Mouse (Mus musculus) intestine, embryonic 15.5 days (tissue): ENCODE results near the gene Sct. TPM values are rescaled to one million over a fixed set of nuclear protein-coding genes. Genes with fewer than 3 reads are reported as not detected.

ENCODE experiments used
- ATAC-seq: fragments of 200-750 bp; cut with Nextera tagmentation; 2 replicates; pipeline ENCODE4 v1.8.0; 2017; ENCODE audit warnings: moderate TSS enrichment, moderate library complexity
- H3K27ac ChIP-seq: fragments of 300-500 bp; sonication (generic); 2 replicates; pipeline ENCODE4 v1.5.1; 2015; ENCODE audit warnings: mild to moderate bottlenecking, inconsistent platforms
- H3K27me3 ChIP-seq: fragments of 300-500 bp; sonication (generic); replicated peaks from 2 replicates; pipeline ENCODE4 v1.6.1; 2015; ENCODE audit warnings: inconsistent platforms
- H3K36me3 ChIP-seq: fragments of 300-500 bp; sonication (generic); 2 replicates; pipeline ENCODE4 v1.6.1; 2015; ENCODE audit warnings: inconsistent platforms
- H3K4me1 ChIP-seq: fragments of 300-500 bp; sonication (generic); replicated peaks from 2 replicates; pipeline ENCODE4 v1.6.1; 2015; ENCODE audit warnings: inconsistent platforms
- H3K4me2 ChIP-seq: fragments of 300-500 bp; sonication (generic); replicated peaks from 2 replicates; pipeline ENCODE4 v1.6.1; 2015; ENCODE audit warnings: mild to moderate bottlenecking, inconsistent platforms
- H3K4me3 ChIP-seq: fragments of 300-500 bp; sonication (generic); replicated peaks from 2 replicates; pipeline ENCODE4 v1.5.1; 2015; ENCODE audit warnings: inconsistent platforms
- H3K9ac ChIP-seq: fragments of 300-500 bp; sonication (generic); 2 replicates; pipeline ENCODE4 v1.6.1; 2015; ENCODE audit warnings: inconsistent platforms
- H3K9me3 ChIP-seq: fragments of 300-500 bp; sonication (generic); 2 replicates; pipeline ENCODE4 v1.6.1; 2016; ENCODE audit warnings: inconsistent platforms
- WGBS: fragments of 180-500 bp; shearing (Covaris S2); methylation state at CpG from one replicate; pipeline ENCODE4 v1.1.7; 2015; 5-methylcytosine and 5-hydroxymethylcytosine counted together
- polyA plus RNA-seq: library from polyadenylated mRNA; unstranded; fragments of >200 nt; fragmentation: Nextera tagmentation; extraction: Ambion mirVana; gene quantifications from 2 replicates; pipeline ENCODE4 v1.2.1, GENCODE M21; 2015

The Sct gene
- polyA plus RNA-seq, 1 experiment from 2014 or later, result 203 TPM

GRCm38 (mm10) chr7:141302702-141303268, 23.9 kb upstream of the Sct start:
- Histone ChIP-seq H3K4me3 (no peak overlapping the region), H3K36me3 (peaks cover 45% of the 10 kb centered on the region), H3K9me3 (no peaks in the 10 kb centered on the region; the same call in 1 of the 2 replicates), H3K27me3 (no peaks in the 10 kb centered on the region), H3K27ac (no peak overlapping the region), H3K9ac (no peak overlapping the region), H3K4me1 (no peaks in the 10 kb centered on the region), H3K4me2 (no peak overlapping the region)
- 85% methylated on average over 1 of the region's 1 CpGs for WGBS
- no peak for ATAC-seq

GRCm38 (mm10) chr7:141301386-141301785, 22.5 kb upstream of the Sct start:
- H3K4me3 ChIP-seq, result no peak overlapping the region
- H3K9ac ChIP-seq, result no peak overlapping the region
- H3K36me3 ChIP-seq, result peaks cover 39% of the 10 kb centered on the region
- H3K9me3 ChIP-seq, result no peaks in the 10 kb centered on the region; the same call in 1 of the 2 replicates
- ATAC-seq, result no peak
- H3K4me2 ChIP-seq, result no peak overlapping the region
- 96% methylated on average over 9 of the region's 9 CpGs for WGBS
- H3K27ac ChIP-seq, result no peak overlapping the region
- no peaks in the 10 kb centered on the region for H3K4me1 ChIP-seq
- H3K27me3 ChIP-seq, result no peaks in the 10 kb centered on the region

GRCm38 (mm10) chr7:141299175-141299574, 20.2 kb upstream of the Sct start:
- WGBS, result 94% methylated on average over 8 of the region's 8 CpGs
- H3K4me2 ChIP-seq, result no peak overlapping the region
- H3K9ac ChIP-seq, result no peak overlapping the region
- peaks cover 20% of the 10 kb centered on the region for H3K36me3 ChIP-seq
- H3K27ac ChIP-seq, result no peak overlapping the region
- peaks cover 15% of the 10 kb centered on the region for H3K27me3 ChIP-seq
- no peak overlapping the region for H3K4me3 ChIP-seq
- H3K9me3 ChIP-seq, result no peaks in the 10 kb centered on the region
- no peak for ATAC-seq
- H3K4me1 ChIP-seq, result peaks cover 5% of the 10 kb centered on the region

GRCm38 (mm10) chr7:141297926-141298650, 19.2 kb upstream of the Sct start:
- ATAC-seq, result no peak
- Histone ChIP-seq H3K27ac (no peak overlapping the region), H3K4me2 (no peak overlapping the region), H3K4me3 (no peak overlapping the region), H3K9ac (no peak overlapping the region), H3K36me3 (peaks cover 14% of the 10 kb centered on the region), H3K4me1 (peaks cover 13% of the 10 kb centered on the region), H3K9me3 (no peaks in the 10 kb centered on the region), H3K27me3 (peaks cover 26% of the 10 kb centered on the region)
- WGBS, result 81% methylated on average over 3 of the region's 3 CpGs

GRCm38 (mm10) chr7:141294479-141294878, 15.5 kb upstream of the Sct start:
- Histone ChIP-seq H3K27me3 (peaks cover 50% of the 10 kb centered on the region), H3K36me3 (peaks cover 3% of the 10 kb centered on the region; the same call in 1 of the 2 replicates), H3K9ac (no peak overlapping the region), H3K4me2 (peak overlapping the region; percentile 90), H3K9me3 (no peaks in the 10 kb centered on the region), H3K4me1 (peaks cover 22% of the 10 kb centered on the region), H3K27ac (no peak overlapping the region), H3K4me3 (peak overlapping the region; percentile 39)
- no peak for ATAC-seq
- WGBS, result 5% methylated on average over 20 of the region's 22 CpGs

GRCm38 (mm10) chr7:141293852-141294471, 15.0 kb upstream of the Sct start:
- Histone ChIP-seq H3K4me1 (peaks cover 22% of the 10 kb centered on the region), H3K4me3 (peak overlapping the region; percentile 39), H3K9ac (peak overlapping the region; percentile 39), H3K27me3 (peaks cover 50% of the 10 kb centered on the region), H3K27ac (no peak overlapping the region), H3K9me3 (no peaks in the 10 kb centered on the region), H3K4me2 (peak overlapping the region; percentile 90), H3K36me3 (peaks cover 3% of the 10 kb centered on the region; the same call in 1 of the 2 replicates)
- peak; percentile 46 for ATAC-seq
- 2% methylated on average over 53 of the region's 53 CpGs for WGBS

- Histone ChIP-seq H3K27me3 (peaks cover 50% of the 10 kb centered on the region), H3K4me2 (peak overlapping the region; percentile 97)
- 54% methylated on average over 15 of the region's 15 CpGs for WGBS
Observed at GRCm38 (mm10) chr7:141292583-141293388, 13.9 kb upstream of the Sct start.

GRCm38 (mm10) chr7:141291921-141292582, 13.1 kb upstream of the Sct start, which contains the start of gene Drd4:
Gene Drd4, plus strand, starts transcription at chr7:141292006.
- H3K9me3 ChIP-seq, result no peaks in the 10 kb centered on the region
- no peak within 1 kb of the TSS for H3K27ac ChIP-seq
- H3K27me3 ChIP-seq, result peaks cover 50% of the 10 kb centered on the region
- peak within 1 kb of the TSS; percentile 51 for H3K9ac ChIP-seq
- H3K4me2 ChIP-seq, result peak within 1 kb of the TSS; percentile 97
- peak within 1 kb of the TSS; percentile 52 for H3K4me3 ChIP-seq
- WGBS, result 4% methylated on average over 46 of the region's 46 CpGs
- H3K4me1 ChIP-seq, result peaks cover 22% of the 10 kb centered on the region
- no peaks in the 10 kb centered on the region for H3K36me3 ChIP-seq
- ATAC-seq, result peak; percentile 60; the same call in 1 of the 2 replicates

More at GRCm38 (mm10) chr7:141292583-141293388, 13.9 kb upstream of the Sct start:
- 0 out of 2 replicates have a peak overlapping the region, but pooled peaks have one; percentile 51 for H3K9ac ChIP-seq
- no peak overlapping the region for H3K27ac ChIP-seq
- peaks cover 22% of the 10 kb centered on the region for H3K4me1 ChIP-seq
- H3K36me3 ChIP-seq, result peaks cover 3% of the 10 kb centered on the region; the same call in 1 of the 2 replicates
- no peak for ATAC-seq
- peak overlapping the region; percentile 52; the same call in 1 of the 2 replicates for H3K4me3 ChIP-seq
- no peaks in the 10 kb centered on the region for H3K9me3 ChIP-seq

GRCm38 (mm10) chr7:141288042-141288441, 9.1 kb upstream of the Sct start:
- Histone ChIP-seq H3K27me3 (peaks cover 23% of the 10 kb centered on the region), H3K4me3 (no peak overlapping the region), H3K9ac (no peak overlapping the region), H3K4me1 (peaks cover 9% of the 10 kb centered on the region), H3K9me3 (no peaks in the 10 kb centered on the region), H3K36me3 (no peaks in the 10 kb centered on the region), H3K4me2 (no peak overlapping the region), H3K27ac (no peak overlapping the region)
- WGBS, result 85% methylated on average over 3 of the region's 3 CpGs
- ATAC-seq, result no peak

- H3K9ac ChIP-seq, result no peak overlapping the region
- no peak overlapping the region for H3K4me2 ChIP-seq
- ATAC-seq, result no peak
- H3K4me3 ChIP-seq, result no peak overlapping the region
- no peaks in the 10 kb centered on the region for H3K36me3 ChIP-seq
- WGBS, result 86% methylated on average over 4 of the region's 4 CpGs
- H3K27me3 ChIP-seq, result no peaks in the 10 kb centered on the region
- H3K27ac ChIP-seq, result no peak overlapping the region
- H3K9me3 ChIP-seq, result no peaks in the 10 kb centered on the region
- H3K4me1 ChIP-seq, result peaks cover 11% of the 10 kb centered on the region
Observed at GRCm38 (mm10) chr7:141282756-141283155, 3.8 kb upstream of the Sct start.

GRCm38 (mm10) chr7:141281442-141281841, 2.5 kb upstream of the Sct start:
- WGBS, result 42% methylated on average over 6 of the region's 6 CpGs
- no peak overlapping the region for H3K9ac ChIP-seq

More at GRCm38 (mm10) chr7:141281442-141281841, 2.5 kb upstream of the Sct start:
- peaks cover 15% of the 10 kb centered on the region for H3K4me1 ChIP-seq
- H3K9me3 ChIP-seq, result no peaks in the 10 kb centered on the region
- H3K36me3 ChIP-seq, result no peaks in the 10 kb centered on the region
- ATAC-seq, result no peak
- no peak overlapping the region for H3K27ac ChIP-seq
- H3K4me3 ChIP-seq, result no peak overlapping the region
- no peaks in the 10 kb centered on the region for H3K27me3 ChIP-seq
- no peak overlapping the region for H3K4me2 ChIP-seq
